Mouse (Mus musculus) MEL (cell line): ENCODE measurements around the gene 9430007A20Rik. TPM values are rescaled to one million over a fixed set of nuclear protein-coding genes. Genes with fewer than 3 reads are reported as not detected.
A peak's percentile ranks its signal among the peaks of the same experiment; 100 is the strongest.
"Not testable (repeated sequence)": the region's sequence is repeated elsewhere in the genome, so short reads cannot be mapped to it uniquely, and the experiment has no call there.

Experiments
- DNase-seq: peaks from one replicate; pipeline ENCODE4 v3.0.0; 2011; ENCODE audit warnings: low read depth, low spot score
- H3K27ac ChIP-seq: 2 replicates; pipeline ENCODE4 v1.5.1; 2012; ENCODE audit warnings: low read depth, mild to moderate bottlenecking, control low read depth, low read length, moderate library complexity; ENCODE audit not compliant: control insufficient read depth
- H3K27me3 ChIP-seq, 2 experiments: fragments of 150-350 bp in 1 of 2; sonication (generic) in 1 of 2; 2 replicates each; pipeline ENCODE4 v1.6.1; 2012; ENCODE audit warnings: low read length in 2 of 2, mild to moderate bottlenecking in 2 of 2, improper control_type of control experiment in 1 of 2, moderate library complexity in 1 of 2; ENCODE audit not compliant: insufficient read depth in 2 of 2, control insufficient read depth in 1 of 2
- H3K36me3 ChIP-seq, 2 experiments: 2 replicates each; pipeline ENCODE4 v1.6.1; 2012 to 2014; ENCODE audit warnings: low read length in 2 of 2, improper control_type of control experiment in 1 of 2, inconsistent platforms in 1 of 2, mild to moderate bottlenecking in 1 of 2; ENCODE audit not compliant: insufficient read depth in 2 of 2, control insufficient read depth in 1 of 2
- H3K4me1 ChIP-seq, 2 experiments: fragments of 150-350 bp in 1 of 2; sonication (generic) in 1 of 2; 2 replicates each; pipeline ENCODE4 v1.6.1; 2012; ENCODE audit warnings: low read length in 2 of 2, improper control_type of control experiment in 1 of 2, mild to moderate bottlenecking in 1 of 2; ENCODE audit not compliant: insufficient read depth in 2 of 2, control insufficient read depth in 1 of 2
- H3K4me3 ChIP-seq, 2 experiments: fragments of 150-350 bp in 1 of 2; sonication (generic) in 1 of 2; 2 replicates each; pipeline ENCODE4 v1.5.1; 2012; ENCODE audit warnings: low read depth in 2 of 2, low read length in 2 of 2, mild to moderate bottlenecking in 2 of 2, moderate library complexity in 2 of 2, control low read depth in 1 of 2, improper control_type of control experiment in 1 of 2; ENCODE audit not compliant: control insufficient read depth in 1 of 2, insufficient read depth in 1 of 2
- H3K79me2 ChIP-seq: 2 replicates; pipeline ENCODE4 v1.6.1; 2012; ENCODE audit warnings: mild to moderate bottlenecking, low read length, moderate library complexity; ENCODE audit not compliant: control insufficient read depth, poor library complexity, insufficient read depth
- H3K9ac ChIP-seq: 2 replicates; pipeline ENCODE4 v1.6.1; 2012; ENCODE audit warnings: low read depth, mild to moderate bottlenecking, control low read depth, low read length, moderate library complexity; ENCODE audit not compliant: control insufficient read depth, poor library complexity, severe bottlenecking
- H3K9me3 ChIP-seq: fragments of 150-350 bp; sonication (generic); replicated peaks from 2 replicates; pipeline ENCODE4 v1.6.1; 2012; ENCODE audit warnings: mild to moderate bottlenecking, low read length, improper control_type of control experiment, moderate library complexity; ENCODE audit not compliant: insufficient read depth
- CTCF ChIP-seq, 3 experiments: IDR thresholded peaks in 2 of 3; conservative IDR thresholded peaks in 1 of 3; 2 replicates each; pipeline ENCODE4 v1.5.1; 2011 to 2012; ENCODE audit warnings: low read length in 3 of 3, low read depth in 2 of 3, mild to moderate bottlenecking in 2 of 3, improper control_type of control experiment in 1 of 3, inconsistent platforms in 1 of 3, mixed read lengths in 1 of 3, moderate library complexity in 1 of 3; ENCODE audit not compliant: control insufficient read depth in 1 of 3, insufficient read depth in 1 of 3, poor library complexity in 1 of 3, severe bottlenecking in 1 of 3
- E2F4 ChIP-seq: IDR thresholded peaks from 2 replicates; pipeline ENCODE4 v1.6.1; 2011; ENCODE audit warnings: low read depth, low read length, improper control_type of control experiment, borderline replicate concordance
- GATA1 ChIP-seq: IDR thresholded peaks from 2 replicates; pipeline ENCODE4 v1.6.1; 2011; ENCODE audit warnings: low read depth, low read length, improper control_type of control experiment
- HCFC1 ChIP-seq: IDR thresholded peaks from 2 replicates; pipeline ENCODE4 v1.6.1; 2012; ENCODE audit warnings: low read depth, mild to moderate bottlenecking, inconsistent platforms, low read length, improper control_type of control experiment, moderate library complexity
- KAT2A ChIP-seq: conservative IDR thresholded peaks from 2 replicates; pipeline ENCODE4 v1.6.1; 2012; ENCODE audit warnings: low read depth, low read length, improper control_type of control experiment, inconsistent platforms
- MAFK ChIP-seq: IDR thresholded peaks from 2 replicates; pipeline ENCODE4 v1.6.1; 2011; ENCODE audit warnings: low read depth, mild to moderate bottlenecking, low read length, improper control_type of control experiment, borderline replicate concordance
- MAX ChIP-seq: IDR thresholded peaks from 2 replicates; pipeline ENCODE4 v1.6.1; 2011; ENCODE audit warnings: low read length, improper control_type of control experiment
- MEF2A ChIP-seq: IDR thresholded peaks from 2 replicates; pipeline ENCODE4 v1.6.1; 2014; ENCODE audit warnings: low read depth, mild to moderate bottlenecking, inconsistent platforms, low read length, improper control_type of control experiment; ENCODE audit not compliant: poor library complexity, insufficient replicate concordance, severe bottlenecking; ENCODE audit errors: extremely low read depth
- NRF1 ChIP-seq: IDR thresholded peaks from 2 replicates; pipeline ENCODE4 v1.6.1; 2014; ENCODE audit warnings: low read depth, mild to moderate bottlenecking, inconsistent platforms, low read length, improper control_type of control experiment, moderate library complexity; ENCODE audit not compliant: poor library complexity, insufficient read depth, severe bottlenecking
- POLR2AphosphoS2 ChIP-seq: IDR thresholded peaks from 2 replicates; pipeline ENCODE4 v1.6.1; 2011; ENCODE audit warnings: low read length, improper control_type of control experiment
- SMC3 ChIP-seq: IDR thresholded peaks from 2 replicates; pipeline ENCODE4 v1.6.1; 2011; ENCODE audit warnings: low read depth, low read length, improper control_type of control experiment
- TAL1 ChIP-seq: IDR thresholded peaks from 2 replicates; pipeline ENCODE4 v1.6.1; 2012; ENCODE audit warnings: mild to moderate bottlenecking, inconsistent platforms, low read length, moderate library complexity, mixed read lengths
- TBP ChIP-seq: IDR thresholded peaks from 2 replicates; pipeline ENCODE4 v1.8.0; 2011; ENCODE audit warnings: low read depth, low read length, improper control_type of control experiment
- TCF12 ChIP-seq: IDR thresholded peaks from 2 replicates; pipeline ENCODE4 v1.6.1; 2014; ENCODE audit warnings: low read depth, mild to moderate bottlenecking, inconsistent platforms, low read length, improper control_type of control experiment, moderate library complexity
- ZC3H11A ChIP-seq: IDR thresholded peaks from 2 replicates; pipeline ENCODE4 v1.6.1; 2012; ENCODE audit warnings: low read depth, mild to moderate bottlenecking, inconsistent platforms, low read length, improper control_type of control experiment
- polyA plus RNA-seq, 2 experiments: library from polyadenylated mRNA; stranded (reverse) in 1 of 2; unstranded in 1 of 2; fragments of >175 nt in 1 of 2; fragments of >200 nt in 1 of 2; gene quantifications; 2 replicates each; pipeline versions ENCODE4 v1.2.1 to v1.2.4; 2012; ENCODE audit warnings: low replicate concordance in 2 of 2, low read depth in 1 of 2; ENCODE audit not compliant: insufficient read length in 2 of 2, insufficient read depth in 1 of 2, missing spikeins in 1 of 2
- total RNA-seq: library from RNA; depleted of rRNA; stranded (reverse); fragments of 300-350 nt; gene quantifications from 2 replicates; pipeline ENCODE4 v1.2.3, GENCODE M21; 2012

9430007A20Rik gene
- total and polyA plus RNA-seq, 3 experiments: not detected

DNA sequence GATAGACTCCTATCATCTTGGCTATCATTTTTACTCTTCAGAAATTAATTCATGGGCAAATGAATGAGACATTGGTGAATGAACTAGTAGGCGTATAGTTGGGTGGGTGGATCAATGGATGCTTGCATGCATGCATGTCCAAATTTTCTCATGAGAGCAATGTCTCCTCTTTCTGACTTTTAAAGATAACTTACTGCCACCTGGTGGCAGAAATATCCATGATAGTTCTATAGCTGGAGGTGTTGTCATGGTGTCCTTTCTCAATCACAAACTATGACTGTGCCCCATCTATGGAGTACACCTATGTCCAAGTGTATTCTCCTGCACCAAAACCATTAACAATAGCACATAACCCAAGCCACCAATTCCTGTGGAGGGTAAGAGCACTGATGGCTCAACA lies 13.1 kb upstream of the 9430007A20Rik start:
- Histone ChIP-seq H3K27ac (no peak overlapping the region), H3K27me3 (no peaks in the 10 kb centered on the region), H3K4me3 (no peak overlapping the region), H3K4me1 (no peaks in the 10 kb centered on the region), H3K9me3 (no peaks in the 10 kb centered on the region), H3K36me3 (no peaks in the 10 kb centered on the region), H3K9ac (no peak overlapping the region), H3K79me2 (no peaks in the 10 kb centered on the region)
- peak in 1 of 3 experiments; percentile 16; a peak in 1 of 6 replicates for TF ChIP-seq CTCF (IDR thresholded peaks at IDR 0.05 in 2 of 3, conservative IDR thresholded peaks at IDR 0.05 in 1 of 3; ENCODE audit: control insufficient read depth in 1 of 3, insufficient read depth in 1 of 3, low read depth in 2 of 3, low read length in 3 of 3, poor library complexity in 1 of 3, severe bottlenecking in 1 of 3)
- no peak for TF ChIP-seq ZC3H11A
- no peak for TF ChIP-seq MEF2A
- 0 out of 2 replicates have a peak, but pooled peaks have one; percentile 5 for TF ChIP-seq SMC3
- peak; percentile 2 for DNase-seq

DNA sequence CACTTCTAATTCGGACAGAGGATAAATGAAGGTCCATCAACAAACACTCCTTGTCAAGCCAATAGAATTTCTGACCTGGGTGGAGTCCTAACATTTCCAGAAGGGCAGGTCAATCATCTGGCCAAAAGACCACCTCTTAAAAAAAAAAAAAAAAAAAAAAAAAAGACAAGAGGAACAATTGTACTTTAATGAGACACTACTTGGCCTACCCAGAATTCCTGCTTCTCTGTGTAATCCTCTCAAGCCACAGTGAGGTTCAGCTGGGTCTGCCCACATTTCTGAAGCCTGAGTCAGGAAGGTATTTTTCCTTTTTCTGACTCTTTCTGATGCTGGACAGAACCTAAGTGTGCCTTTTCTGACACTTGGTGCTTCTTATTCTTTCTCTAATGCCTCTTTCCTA lies 25.1 kb downstream of the 9430007A20Rik start:
- no peak overlapping the region for H3K4me3 ChIP-seq
- H3K9ac ChIP-seq: no peak overlapping the region
- no peak overlapping the region for H3K27ac ChIP-seq
- H3K36me3 ChIP-seq: no peaks in the 10 kb centered on the region
- no peaks in the 10 kb centered on the region for H3K4me1 ChIP-seq
- no peaks in the 10 kb centered on the region for H3K27me3 ChIP-seq
- no peaks in the 10 kb centered on the region for H3K79me2 ChIP-seq
- no peak for DNase-seq
- no peak for TF ChIP-seq CTCF (IDR thresholded peaks at IDR 0.05 in 2 of 3, conservative IDR thresholded peaks at IDR 0.05 in 1 of 3; ENCODE audit: control insufficient read depth in 1 of 3, insufficient read depth in 1 of 3, low read depth in 2 of 3, low read length in 3 of 3, poor library complexity in 1 of 3, severe bottlenecking in 1 of 3)
- no peak for TF ChIP-seq MAFK
- no peak for TF ChIP-seq HCFC1
- TF ChIP-seq TCF12: no peak
- no peak for TF ChIP-seq POLR2AphosphoS2
- no peak for TF ChIP-seq KAT2A
- TF ChIP-seq NRF1: no peak
- TF ChIP-seq E2F4: no peak
- TF ChIP-seq MAX: no peak
- TF ChIP-seq TBP: no peak
- no peak for TF ChIP-seq TAL1
- no peak for TF ChIP-seq GATA1
- TF ChIP-seq, all 39 proteins: peak for 0
- H3K9me3 ChIP-seq: no peaks in the 10 kb centered on the region

GRCm38 (mm10) chr4:144545339-144545738 lies 25.7 kb downstream of the 9430007A20Rik start:
- H3K36me3 ChIP-seq, H3K27me3 ChIP-seq, H3K79me2 ChIP-seq, H3K4me3 ChIP-seq, H3K27ac ChIP-seq, H3K4me1 ChIP-seq, DNase-seq, H3K9me3 ChIP-seq, H3K9ac ChIP-seq: not testable (repeated sequence)
